Mouse (Mus musculus) hindbrain, embryonic 10.5 days (tissue): Measurements from ENCODE around the gene Zmym2. TPM values are rescaled to one million over a fixed set of nuclear protein-coding genes. Genes with fewer than 3 reads are reported as not detected.
A peak's percentile ranks its signal among the peaks of the same experiment; 100 is the strongest.
"Not testable (repeated sequence)": the region's sequence is repeated elsewhere in the genome, so short reads cannot be mapped to it uniquely, and the experiment has no call there.

Source experiments
- DNase-seq: peaks from one replicate; pipeline ENCODE4 v3.0.0-alpha.2; 2017; ENCODE audit warnings: low spot score
- H3K27ac ChIP-seq: fragments of 300-500 bp; sonication (generic); 2 replicates; pipeline ENCODE4 v1.5.1; 2016; ENCODE audit warnings: mild to moderate bottlenecking, moderate library complexity
- H3K27me3 ChIP-seq: fragments of 300-500 bp; sonication (generic); 2 replicates; pipeline ENCODE4 v1.6.1; 2016; ENCODE audit warnings: mild to moderate bottlenecking; ENCODE audit not compliant: poor library complexity, insufficient read depth, severe bottlenecking
- H3K36me3 ChIP-seq: fragments of 300-500 bp; sonication (generic); 2 replicates; pipeline ENCODE4 v1.6.1; 2016; ENCODE audit warnings: mild to moderate bottlenecking, moderate library complexity
- H3K4me1 ChIP-seq: fragments of 300-500 bp; sonication (generic); replicated peaks from 2 replicates; pipeline ENCODE4 v1.6.1; 2016; ENCODE audit warnings: mild to moderate bottlenecking
- H3K4me3 ChIP-seq: fragments of 300-500 bp; sonication (generic); 2 replicates; pipeline ENCODE4 v1.5.1; 2016; ENCODE audit warnings: mild to moderate bottlenecking, moderate library complexity
- H3K9me3 ChIP-seq: fragments of 300-500 bp; sonication (generic); 2 replicates; pipeline ENCODE4 v1.6.1; 2016; ENCODE audit warnings: mild to moderate bottlenecking, moderate library complexity
- WGBS: fragments of 180-500 bp; shearing (Covaris S2); methylation state at CpG from one replicate; pipeline ENCODE4 v1.1.7; 2016; 5-methylcytosine and 5-hydroxymethylcytosine counted together
- polyA plus RNA-seq: library from polyadenylated mRNA; unstranded; fragments of >200 nt; fragmentation: Nextera tagmentation; extraction: Ambion mirVana; gene quantifications from 2 replicates; pipeline ENCODE4 v1.2.1, GENCODE M21; 2016

Zmym2 gene
- polyA plus RNA-seq, 1 experiment from 2014 or later = 47.9 TPM

- 0% methylated on average over 41 of the region's 69 CpGs for WGBS
These were observed 363 bp upstream of the Zmym2 start for GRCm38 (mm10) chr14:56885986-56886593.

GRCm38 (mm10) chr14:56887514-56887880 is 1.0 kb downstream of the Zmym2 start:
- H3K36me3 ChIP-seq = peaks cover 44% of the 10 kb centered on the region
- no peaks in the 10 kb centered on the region for H3K9me3 ChIP-seq
- no peak for DNase-seq
- peaks cover 17% of the 10 kb centered on the region for H3K4me1 ChIP-seq
- H3K27ac ChIP-seq = peak overlapping the region; percentile 100
- H3K4me3 ChIP-seq = peak overlapping the region; percentile 85
- no peaks in the 10 kb centered on the region for H3K27me3 ChIP-seq
- 2% methylated on average over 3 of the region's 3 CpGs for WGBS

More at GRCm38 (mm10) chr14:56885986-56886593, 363 bp upstream of the Zmym2 start:
- peaks cover 30% of the 10 kb centered on the region for H3K36me3 ChIP-seq
- H3K27me3 ChIP-seq, H3K9me3 ChIP-seq: not testable (repeated sequence)
- peaks cover 17% of the 10 kb centered on the region for H3K4me1 ChIP-seq
- peak overlapping the region; percentile 64 for H3K4me3 ChIP-seq
- peak; percentile 92 for DNase-seq
- H3K27ac ChIP-seq = peak overlapping the region; percentile 96

DNA sequence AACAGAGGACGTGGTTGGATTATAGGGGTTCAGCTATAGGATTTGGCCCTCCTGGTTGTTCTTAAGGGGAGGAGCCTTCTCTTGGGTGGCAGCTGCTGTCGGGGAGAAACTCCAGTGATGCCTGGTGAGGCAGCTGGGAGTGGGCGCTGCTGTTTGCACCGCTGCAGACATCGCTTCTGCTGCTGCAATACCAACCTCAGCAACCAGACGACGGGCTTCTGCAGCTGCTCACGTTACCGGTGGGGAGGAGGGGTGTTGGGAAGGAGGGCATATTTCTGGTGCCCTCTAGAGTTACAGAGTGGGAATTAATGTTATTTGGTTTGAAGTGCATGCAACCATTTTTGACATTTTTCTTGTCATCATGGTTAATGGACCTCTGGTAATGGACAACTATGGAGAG is 1.4 kb downstream of the Zmym2 start:
- peak overlapping the region; percentile 100 for H3K27ac ChIP-seq
- peaks cover 17% of the 10 kb centered on the region for H3K4me1 ChIP-seq
- DNase-seq = peak; percentile 76
- H3K27me3 ChIP-seq = no peaks in the 10 kb centered on the region
- 1% methylated on average over 9 of the region's 9 CpGs for WGBS
- H3K9me3 ChIP-seq = no peaks in the 10 kb centered on the region
- H3K36me3 ChIP-seq = peaks cover 48% of the 10 kb centered on the region
- H3K4me3 ChIP-seq = peak overlapping the region; percentile 85

DNA sequence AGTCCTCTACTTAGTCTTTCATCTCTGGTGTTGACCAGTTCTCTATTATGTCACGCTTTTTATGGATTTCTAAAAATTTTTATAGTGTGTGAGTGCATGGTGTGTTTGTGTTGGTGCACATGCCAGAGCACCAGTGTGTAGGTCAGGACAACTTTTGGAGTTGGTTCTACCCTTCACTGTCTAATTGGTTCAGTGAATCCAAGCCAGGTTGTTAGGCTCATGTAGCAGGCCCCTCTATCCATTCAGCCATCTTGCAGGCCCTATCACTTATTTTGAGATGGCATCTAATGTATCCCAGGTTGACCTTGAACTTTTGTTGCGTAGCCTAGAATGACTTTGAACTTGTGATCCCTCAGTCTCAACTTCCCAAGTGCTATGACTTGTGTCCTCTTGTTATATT is 2.0 kb downstream of the Zmym2 start:
- DNase-seq = no peak
- H3K4me1 ChIP-seq = peaks cover 17% of the 10 kb centered on the region
- no peaks in the 10 kb centered on the region for H3K9me3 ChIP-seq
- peak overlapping the region; percentile 85 for H3K4me3 ChIP-seq
- H3K27ac ChIP-seq = no peak overlapping the region
- H3K27me3 ChIP-seq = no peaks in the 10 kb centered on the region
- WGBS = 79% methylated on average over 2 of the region's 2 CpGs
- H3K36me3 ChIP-seq = peaks cover 53% of the 10 kb centered on the region

- peaks cover 100% of the 10 kb centered on the region for H3K36me3 ChIP-seq
- no peaks in the 10 kb centered on the region for H3K27me3 ChIP-seq
- H3K4me3 ChIP-seq = no peak overlapping the region
- no peak overlapping the region for H3K27ac ChIP-seq
- H3K9me3 ChIP-seq = no peaks in the 10 kb centered on the region
- WGBS = 96% methylated on average over 2 of the region's 2 CpGs
- DNase-seq = no peak
- H3K4me1 ChIP-seq = no peaks in the 10 kb centered on the region; the same call in 1 of the 2 replicates
These were observed 8.0 kb downstream of the Zmym2 start for GRCm38 (mm10) chr14:56894417-56894816.

DNA sequence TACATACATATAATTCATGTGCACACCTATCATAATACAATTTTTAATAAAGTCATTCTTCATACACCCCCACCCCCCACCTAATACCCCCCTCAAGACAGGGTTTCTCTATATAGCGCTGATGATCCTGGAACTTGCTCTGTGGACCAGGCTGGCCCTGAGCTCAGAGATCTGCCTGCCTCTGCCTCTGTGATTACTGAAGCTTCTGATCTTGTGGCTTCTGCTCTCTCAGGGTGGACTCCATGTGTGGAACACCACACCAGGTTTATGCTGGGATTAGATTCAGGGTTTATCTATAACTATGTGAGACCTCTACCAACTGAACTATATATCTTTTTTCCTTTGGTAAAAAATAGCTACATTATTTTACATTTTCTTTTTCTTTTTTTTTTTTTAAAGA is 10.1 kb downstream of the Zmym2 start:
- no peak for DNase-seq
- H3K36me3 ChIP-seq = peaks cover 87% of the 10 kb centered on the region

DNA sequence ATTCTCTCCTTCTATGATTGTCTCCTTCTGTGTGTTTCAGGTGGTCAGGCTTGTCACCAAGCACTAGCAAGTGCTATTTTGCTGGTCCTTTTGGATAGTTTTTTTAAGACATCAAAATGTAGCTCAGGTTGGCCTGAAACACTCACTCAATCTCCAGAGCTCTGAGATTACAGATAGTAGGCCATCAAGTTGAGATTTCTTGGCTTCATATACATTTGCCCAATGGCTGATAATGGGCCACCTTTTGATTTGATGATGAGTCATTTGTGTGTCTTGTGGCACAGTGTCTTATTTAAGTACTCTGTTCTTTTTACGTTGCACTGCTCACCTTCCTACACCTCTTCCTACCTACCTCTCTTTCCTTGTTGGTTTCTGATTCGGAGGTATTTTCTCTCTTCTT is 11.0 kb downstream of the Zmym2 start:
- H3K27me3 ChIP-seq = no peaks in the 10 kb centered on the region
- no peak for DNase-seq
- 93% methylated on average over 2 of the region's 2 CpGs for WGBS
- no peaks in the 10 kb centered on the region for H3K4me1 ChIP-seq
- no peaks in the 10 kb centered on the region for H3K9me3 ChIP-seq
- peaks cover 87% of the 10 kb centered on the region for H3K36me3 ChIP-seq
- H3K4me3 ChIP-seq = no peak overlapping the region
- no peak overlapping the region for H3K27ac ChIP-seq

More for the DNA sequence above, 10.1 kb downstream of the Zmym2 start:
- Histone ChIP-seq H3K27me3 (no peaks in the 10 kb centered on the region), H3K4me1 (no peaks in the 10 kb centered on the region), H3K27ac (no peak overlapping the region), H3K4me3 (no peak overlapping the region), H3K9me3 (no peaks in the 10 kb centered on the region)
- WGBS = 97% methylated on average over 1 of the region's 1 CpGs

GRCm38 (mm10) chr14:56899656-56900055 is 13.2 kb downstream of the Zmym2 start:
- no peaks in the 10 kb centered on the region for H3K27me3 ChIP-seq
- H3K4me3 ChIP-seq = no peak overlapping the region
- no peak for DNase-seq
- no peaks in the 10 kb centered on the region for H3K4me1 ChIP-seq
- peaks cover 84% of the 10 kb centered on the region for H3K36me3 ChIP-seq
- H3K9me3 ChIP-seq = no peaks in the 10 kb centered on the region
- no peak overlapping the region for H3K27ac ChIP-seq

DNA sequence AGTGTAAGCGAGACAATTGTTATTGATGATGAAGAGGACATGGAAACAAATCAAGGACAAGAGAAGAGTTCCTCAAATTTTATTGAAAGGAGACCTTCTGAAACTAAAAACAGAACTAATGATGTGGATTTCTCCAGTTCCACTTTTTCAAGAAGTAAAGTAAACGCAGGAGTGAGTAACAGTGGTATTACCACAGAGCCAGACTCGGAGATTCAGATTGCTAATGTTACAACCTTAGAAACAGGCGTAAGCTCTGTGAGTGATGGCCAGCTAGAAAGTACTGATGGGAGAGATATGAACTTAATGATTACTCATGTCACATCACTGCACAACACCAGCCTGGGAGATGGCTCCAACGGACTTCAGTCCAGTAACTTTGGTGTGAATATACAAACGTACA is 16.6 kb downstream of the Zmym2 start:
- WGBS = 95% methylated on average over 6 of the region's 6 CpGs
- H3K36me3 ChIP-seq = peaks cover 82% of the 10 kb centered on the region
- H3K27me3 ChIP-seq = no peaks in the 10 kb centered on the region
- H3K9me3 ChIP-seq = no peaks in the 10 kb centered on the region
- H3K4me3 ChIP-seq = no peak overlapping the region
- no peaks in the 10 kb centered on the region for H3K4me1 ChIP-seq
- DNase-seq = no peak
- no peak overlapping the region for H3K27ac ChIP-seq

- Histone ChIP-seq H3K9me3 (no peaks in the 10 kb centered on the region), H3K36me3 (peaks cover 83% of the 10 kb centered on the region), H3K27ac (no peak overlapping the region), H3K4me1 (no peaks in the 10 kb centered on the region), H3K4me3 (no peak overlapping the region), H3K27me3 (no peaks in the 10 kb centered on the region)
- DNase-seq = no peak
- 95% methylated on average over 1 of the region's 1 CpGs for WGBS
These were observed 19.2 kb downstream of the Zmym2 start for GRCm38 (mm10) chr14:56905696-56906095.

GRCm38 (mm10) chr14:56918532-56918931 is 32.1 kb downstream of the Zmym2 start:
- no peak for DNase-seq
- Histone ChIP-seq H3K4me1 (no peaks in the 10 kb centered on the region), H3K9me3 (no peaks in the 10 kb centered on the region), H3K27me3 (no peaks in the 10 kb centered on the region), H3K27ac (no peak overlapping the region), H3K4me3 (no peak overlapping the region), H3K36me3 (peaks cover 86% of the 10 kb centered on the region)
- 81% methylated on average over 3 of the region's 3 CpGs for WGBS

DNA sequence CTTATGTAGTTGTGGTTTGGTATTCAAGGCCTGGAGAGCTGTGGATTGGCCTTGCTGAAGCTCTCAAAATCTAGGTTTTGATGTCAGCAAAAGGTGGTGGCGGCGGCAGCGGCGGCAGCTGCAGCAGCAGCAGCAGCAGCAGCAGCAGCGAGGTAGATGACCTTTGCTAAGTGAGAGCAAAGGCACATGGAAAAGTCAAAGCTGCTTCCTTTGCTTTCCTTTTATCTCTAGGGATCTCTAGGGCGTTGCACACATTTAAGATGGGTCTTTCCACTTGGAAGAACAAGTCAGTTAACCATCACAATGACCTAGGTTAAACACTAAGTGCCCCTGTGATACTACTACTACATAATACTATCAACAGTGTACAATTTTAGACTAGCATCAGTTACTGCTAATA is 49.0 kb downstream of the Zmym2 start:
- Histone ChIP-seq H3K36me3 (peaks cover 90% of the 10 kb centered on the region), H3K4me1 (no peaks in the 10 kb centered on the region), H3K27ac (no peak overlapping the region), H3K9me3 (no peaks in the 10 kb centered on the region), H3K27me3 (no peaks in the 10 kb centered on the region), H3K4me3 (no peak overlapping the region)
- WGBS = 92% methylated on average over 6 of the region's 6 CpGs
- no peak for DNase-seq

- Histone ChIP-seq H3K9me3 (no peaks in the 10 kb centered on the region), H3K4me3 (no peak overlapping the region), H3K27me3 (no peaks in the 10 kb centered on the region), H3K27ac (no peak overlapping the region), H3K4me1 (no peaks in the 10 kb centered on the region), H3K36me3 (peaks cover 91% of the 10 kb centered on the region)
- 93% methylated on average over 1 of the region's 1 CpGs for whole genome bisulfite sequencing
- DNase-seq = no peak
These were observed 53.5 kb downstream of the Zmym2 start for GRCm38 (mm10) chr14:56939903-56940302.

DNA sequence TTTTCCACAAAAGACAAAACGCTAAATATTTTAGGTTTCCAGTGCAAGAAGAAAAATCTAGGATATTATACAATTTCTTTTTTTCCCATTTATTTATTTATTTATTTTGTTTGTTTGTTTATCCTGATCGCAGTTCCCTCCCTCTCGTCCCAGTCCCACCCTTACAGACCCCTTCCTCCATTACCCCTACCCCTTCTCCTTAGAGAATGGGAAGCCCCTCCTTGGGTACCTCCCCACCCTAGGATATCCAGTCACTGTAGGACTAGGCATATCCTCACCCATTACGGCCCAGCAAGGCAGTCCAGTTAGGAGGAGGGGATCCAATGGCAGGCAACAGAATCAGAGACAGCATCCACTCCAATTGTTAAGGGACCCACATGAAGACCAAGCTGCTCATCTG is 66.5 kb downstream of the Zmym2 start:
- H3K36me3 ChIP-seq = peaks cover 98% of the 10 kb centered on the region
- no peaks in the 10 kb centered on the region for H3K4me1 ChIP-seq
- H3K9me3 ChIP-seq = no peaks in the 10 kb centered on the region
- DNase-seq = no peak
- no peaks in the 10 kb centered on the region for H3K27me3 ChIP-seq
- H3K4me3 ChIP-seq = no peak overlapping the region
- no peak overlapping the region for H3K27ac ChIP-seq
- 92% methylated on average over 4 of the region's 4 CpGs for WGBS
